Mouse (Mus musculus): ENCODE data around the gene Kif1c. TPM values are rescaled to one million over a fixed set of nuclear protein-coding genes. Genes with fewer than 3 reads are reported as not detected.

The Kif1c gene
- polyA plus RNA-seq, 1 experiment = 13.7 TPM

DNA sequence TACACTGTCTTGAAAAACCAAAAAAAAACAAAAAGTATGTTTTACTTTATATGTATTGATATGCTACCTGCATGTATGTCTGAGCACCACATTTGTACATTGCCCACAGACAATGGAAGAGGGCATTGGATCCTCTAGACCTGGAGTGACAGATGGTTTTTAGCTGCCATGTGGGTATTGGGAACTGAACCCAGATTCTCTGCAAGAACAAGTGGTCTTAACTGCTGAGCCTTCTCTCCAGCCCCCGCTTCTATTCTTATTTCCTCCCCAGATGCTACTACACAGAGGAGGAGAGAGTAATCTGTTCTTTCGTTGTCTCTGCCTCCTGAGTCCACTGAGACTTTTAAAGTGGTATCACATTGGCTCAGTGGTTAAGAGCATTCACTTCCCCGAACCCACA, 6.8 kb upstream of the Kif1c start:
- no peak overlapping the region for H3K4me3 ChIP-seq (replicated peaks; ENCODE audit: control insufficient read depth, low read depth, low read length)
- H3K4me1 ChIP-seq (ENCODE audit: control insufficient read depth, insufficient read depth, low read length) = no peaks in the 10 kb centered on the region
- no peak for TF ChIP-seq POLR2A (IDR thresholded peaks at IDR 0.05; ENCODE audit: borderline replicate concordance, control insufficient read depth, low read depth, low read length)
- no peak for TF ChIP-seq CTCF (IDR thresholded peaks at IDR 0.05; ENCODE audit: control insufficient read depth, insufficient read depth, low read length)
- WGBS = 69% methylated on average over 3 of the region's 3 CpGs
- H3K27ac ChIP-seq (ENCODE audit: control insufficient read depth, insufficient read depth, low read depth, low read length, poor library complexity) = no peak overlapping the region

DNA sequence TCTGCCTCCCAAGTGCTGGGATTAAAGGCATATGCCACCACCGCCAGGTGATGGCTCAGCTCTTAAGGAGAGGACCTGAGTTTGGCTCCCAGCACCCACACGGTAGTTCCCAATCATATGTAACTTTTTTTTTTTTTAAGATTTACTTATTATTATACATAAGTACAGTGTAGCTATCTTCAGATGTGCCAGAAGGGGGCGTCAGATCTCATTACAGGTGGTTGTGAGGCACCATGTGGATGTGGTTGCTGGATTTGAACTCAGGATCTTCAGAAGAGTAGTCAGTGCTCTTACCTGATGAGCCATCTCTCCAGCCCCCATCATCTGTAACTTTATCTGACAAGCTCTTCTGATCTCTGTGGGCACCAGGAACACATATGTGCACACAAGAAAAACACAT, 3.0 kb upstream of the Kif1c start:
- TF ChIP-seq CTCF (IDR thresholded peaks at IDR 0.05; ENCODE audit: control insufficient read depth, insufficient read depth, low read length) (no peak), POLR2A (IDR thresholded peaks at IDR 0.05; ENCODE audit: borderline replicate concordance, control insufficient read depth, low read depth, low read length) (no peak)

DNA sequence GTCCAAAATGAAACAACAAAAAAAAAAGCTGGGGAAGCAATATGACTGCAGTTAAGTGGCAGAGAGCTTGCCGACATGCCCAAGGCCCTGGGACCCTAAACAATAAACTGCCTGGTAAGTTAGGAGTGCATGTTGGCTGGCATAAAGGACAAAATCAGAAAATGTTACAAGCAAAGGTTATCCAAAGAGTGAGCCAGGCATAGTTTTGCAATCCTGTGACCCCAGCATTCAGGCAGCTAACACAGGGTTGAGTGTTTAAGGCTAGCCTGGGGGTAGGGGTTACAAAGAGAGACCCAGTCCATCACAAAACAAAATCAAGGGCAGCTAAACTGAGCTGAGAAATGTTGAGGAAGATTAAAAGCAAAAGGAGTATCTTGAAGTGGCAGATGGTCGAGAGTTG, 1.3 kb upstream of the Kif1c start:
- TF ChIP-seq POLR2A (IDR thresholded peaks at IDR 0.05; ENCODE audit: borderline replicate concordance, control insufficient read depth, low read depth, low read length) (no peak), CTCF (IDR thresholded peaks at IDR 0.05; ENCODE audit: control insufficient read depth, insufficient read depth, low read length) (no peak)
- Histone ChIP-seq H3K4me1 (ENCODE audit: control insufficient read depth, insufficient read depth, low read length) (no peaks in the 10 kb centered on the region; the same call in 1 of the 2 replicates), H3K27ac (ENCODE audit: control insufficient read depth, insufficient read depth, low read depth, low read length, poor library complexity) (no peak overlapping the region), H3K4me3 (replicated peaks; ENCODE audit: control insufficient read depth, low read depth, low read length) (no peak overlapping the region)
- 76% methylated on average over 2 of the region's 2 CpGs for WGBS

More for the DNA sequence above, 3.0 kb upstream of the Kif1c start:
- Histone ChIP-seq H3K4me3 (replicated peaks; ENCODE audit: control insufficient read depth, low read depth, low read length) (no peak overlapping the region), H3K27ac (ENCODE audit: control insufficient read depth, insufficient read depth, low read depth, low read length, poor library complexity) (no peak overlapping the region), H3K4me1 (ENCODE audit: control insufficient read depth, insufficient read depth, low read length) (no peaks in the 10 kb centered on the region; the same call in 1 of the 2 replicates)
- 64% methylated on average over 3 of the region's 3 CpGs for WGBS

DNA sequence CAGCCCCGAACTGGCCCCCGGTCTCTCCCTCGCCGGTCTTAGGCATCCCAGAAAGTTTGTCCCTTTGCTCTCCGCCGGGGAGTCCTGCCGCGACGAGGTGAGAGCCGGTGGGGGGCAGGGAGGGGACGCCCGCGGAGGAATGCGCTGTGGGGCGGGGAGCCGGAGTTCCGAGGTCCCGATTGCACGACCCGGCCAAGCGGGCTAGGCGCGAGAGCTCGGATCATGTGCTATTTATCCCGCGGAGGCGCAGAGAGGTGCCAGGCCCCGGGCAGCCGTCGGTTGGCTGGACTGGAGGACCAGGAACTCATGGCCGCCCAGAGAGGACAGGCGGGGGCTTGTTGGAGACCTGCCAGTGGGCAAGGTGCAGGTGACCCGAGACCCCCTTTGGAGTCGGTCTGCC, 265 bp downstream of the Kif1c start:
- Histone ChIP-seq H3K4me1 (ENCODE audit: control insufficient read depth, insufficient read depth, low read length) (no peaks in the 10 kb centered on the region; the same call in 1 of the 2 replicates), H3K27ac (ENCODE audit: control insufficient read depth, insufficient read depth, low read depth, low read length, poor library complexity) (peak overlapping the region; percentile 43; the same call in 1 of the 2 replicates), H3K4me3 (replicated peaks; ENCODE audit: control insufficient read depth, low read depth, low read length) (peak overlapping the region; percentile 75)
- TF ChIP-seq POLR2A (IDR thresholded peaks at IDR 0.05; ENCODE audit: borderline replicate concordance, control insufficient read depth, low read depth, low read length) (no peak), CTCF (IDR thresholded peaks at IDR 0.05; ENCODE audit: control insufficient read depth, insufficient read depth, low read length) (no peak)
- WGBS = under 1% methylated on average over 34 of the region's 34 CpGs

DNA sequence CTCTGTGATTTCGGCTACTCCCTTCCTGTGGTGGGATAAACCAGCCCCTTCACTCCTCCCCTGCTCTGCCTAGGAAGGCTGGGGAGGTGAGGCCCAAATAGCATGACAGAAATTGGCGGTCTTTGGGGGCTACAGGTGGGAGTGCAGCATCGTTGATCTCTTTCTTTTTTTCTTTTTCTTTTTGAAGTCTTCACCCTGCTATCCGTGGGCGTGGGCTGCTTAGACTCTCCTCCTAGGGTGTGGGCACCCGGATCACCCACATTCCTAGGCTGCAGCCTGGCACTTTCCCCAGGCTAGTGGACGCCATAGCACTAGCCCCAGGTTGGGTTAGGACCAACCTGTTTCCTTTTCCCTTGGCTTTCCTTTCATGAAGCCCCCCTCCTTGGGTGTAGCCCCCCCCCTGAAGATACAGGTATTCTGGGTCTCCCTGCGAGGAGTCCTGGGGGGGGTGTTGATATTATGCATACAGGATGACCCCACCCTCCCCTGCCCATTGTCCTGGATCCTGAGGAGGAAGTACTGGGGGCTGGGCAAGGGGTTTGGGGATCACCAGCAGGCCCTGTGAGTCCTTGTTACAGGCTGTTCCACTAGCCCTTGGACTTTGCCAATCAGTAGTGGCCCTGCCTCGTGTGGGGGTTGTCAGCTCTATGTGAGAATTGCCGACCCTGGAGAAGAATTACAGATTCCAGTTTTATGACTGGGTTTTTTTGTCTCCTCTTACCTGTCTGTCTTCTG, 1.0 kb downstream of the Kif1c start:
- no peaks in the 10 kb centered on the region; the same call in 1 of the 2 replicates for H3K4me1 ChIP-seq (ENCODE audit: control insufficient read depth, insufficient read depth, low read length)
- peak overlapping the region; percentile 75 for H3K4me3 ChIP-seq (replicated peaks; ENCODE audit: control insufficient read depth, low read depth, low read length)
- 52% methylated on average over 10 of the region's 10 CpGs for WGBS
- TF ChIP-seq CTCF (IDR thresholded peaks at IDR 0.05; ENCODE audit: control insufficient read depth, insufficient read depth, low read length) (no peak), POLR2A (IDR thresholded peaks at IDR 0.05; ENCODE audit: borderline replicate concordance, control insufficient read depth, low read depth, low read length) (no peak)
- no peak overlapping the region for H3K27ac ChIP-seq (ENCODE audit: control insufficient read depth, insufficient read depth, low read depth, low read length, poor library complexity)

DNA sequence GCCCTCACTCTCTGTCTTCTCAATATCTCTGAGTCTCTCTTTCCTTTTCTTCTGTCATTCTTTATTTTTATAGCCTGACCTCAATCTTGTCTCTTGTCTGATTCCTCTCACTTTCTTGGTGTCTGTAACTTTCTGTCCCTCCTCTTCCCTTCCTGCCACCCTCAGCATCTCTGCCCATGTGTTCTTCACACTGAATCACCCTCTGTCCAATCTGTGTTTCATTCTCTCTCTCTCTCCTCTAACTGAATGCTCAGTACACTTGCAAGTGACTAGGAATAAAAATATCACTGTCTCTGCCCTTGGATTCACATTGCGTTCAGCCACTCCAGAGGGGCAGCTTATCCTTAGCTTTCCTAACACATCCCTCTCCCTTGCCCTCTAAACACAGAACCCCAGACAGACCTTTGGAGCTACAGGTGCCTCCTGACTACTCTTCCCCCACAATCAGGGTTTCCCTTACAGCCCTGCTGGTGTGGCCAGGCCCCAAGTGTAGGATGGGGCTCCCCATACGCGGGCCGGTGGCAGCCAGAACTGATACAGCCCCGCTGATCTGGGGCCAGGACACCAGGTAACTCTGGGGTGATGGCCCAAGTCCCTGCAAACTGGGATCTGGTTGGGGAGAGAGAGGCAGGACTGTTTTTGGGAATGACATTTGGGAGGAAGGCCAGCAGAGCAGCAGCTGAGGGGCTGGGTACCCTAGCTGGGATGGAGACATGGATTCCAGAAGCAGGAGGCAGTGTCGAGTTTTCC, 1.8 kb downstream of the Kif1c start:
- TF ChIP-seq CTCF (IDR thresholded peaks at IDR 0.05; ENCODE audit: control insufficient read depth, insufficient read depth, low read length) (no peak), POLR2A (IDR thresholded peaks at IDR 0.05; ENCODE audit: borderline replicate concordance, control insufficient read depth, low read depth, low read length) (no peak)
- 92% methylated on average over 6 of the region's 6 CpGs for WGBS
- no peaks in the 10 kb centered on the region; the same call in 1 of the 2 replicates for H3K4me1 ChIP-seq (ENCODE audit: control insufficient read depth, insufficient read depth, low read length)
- H3K4me3 ChIP-seq (replicated peaks; ENCODE audit: control insufficient read depth, low read depth, low read length) = no peak overlapping the region
- no peak overlapping the region for H3K27ac ChIP-seq (ENCODE audit: control insufficient read depth, insufficient read depth, low read depth, low read length, poor library complexity)

DNA sequence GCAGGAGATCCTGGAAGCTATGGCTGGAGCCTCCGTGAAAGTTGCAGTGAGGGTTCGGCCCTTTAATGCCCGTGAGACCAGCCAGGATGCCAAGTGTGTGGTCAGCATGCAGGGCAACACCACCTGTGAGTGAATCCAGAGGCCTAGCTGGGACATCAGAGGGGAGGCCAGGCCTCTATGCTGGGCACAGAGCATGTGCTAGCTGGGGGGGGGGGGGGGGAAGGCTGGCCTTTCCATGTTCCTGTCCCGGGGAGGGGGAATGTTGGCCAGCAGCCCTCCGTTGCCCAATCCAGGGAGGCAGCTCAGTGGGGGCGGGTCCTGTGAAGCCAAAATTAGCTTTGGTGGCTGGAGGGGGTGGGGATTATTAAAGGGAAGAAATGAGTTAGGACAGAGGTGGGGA, 2.4 kb downstream of the Kif1c start:
- Histone ChIP-seq H3K27ac (ENCODE audit: control insufficient read depth, insufficient read depth, low read depth, low read length, poor library complexity) (no peak overlapping the region), H3K4me3 (replicated peaks; ENCODE audit: control insufficient read depth, low read depth, low read length) (no peak overlapping the region), H3K4me1 (ENCODE audit: control insufficient read depth, insufficient read depth, low read length) (no peaks in the 10 kb centered on the region; the same call in 1 of the 2 replicates)
- WGBS = 74% methylated on average over 6 of the region's 6 CpGs
- no peak for TF ChIP-seq POLR2A (IDR thresholded peaks at IDR 0.05; ENCODE audit: borderline replicate concordance, control insufficient read depth, low read depth, low read length)
- TF ChIP-seq CTCF (IDR thresholded peaks at IDR 0.05; ENCODE audit: control insufficient read depth, insufficient read depth, low read length) = no peak

DNA sequence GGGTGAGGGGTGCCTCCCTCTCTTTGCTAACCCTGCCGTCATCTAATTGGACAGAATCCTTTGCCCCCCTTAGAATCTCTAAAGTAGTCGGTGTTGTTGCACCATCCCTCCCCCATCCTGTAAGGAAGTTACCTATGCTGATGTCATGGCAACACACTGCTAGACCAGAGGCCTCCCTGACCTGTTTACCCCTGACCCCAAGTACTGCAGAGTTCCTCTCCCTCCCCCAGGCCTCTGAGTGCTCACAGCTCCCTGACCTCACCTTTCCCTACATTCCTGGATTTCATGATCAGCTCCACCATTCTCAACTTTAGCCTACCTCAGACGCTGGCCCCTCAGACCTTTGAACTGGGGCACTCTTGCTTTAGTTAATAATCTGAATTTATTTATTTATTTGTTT, 5.8 kb downstream of the Kif1c start:
- 64% methylated on average over 3 of the region's 3 CpGs for WGBS
- no peak overlapping the region for H3K27ac ChIP-seq (ENCODE audit: control insufficient read depth, insufficient read depth, low read depth, low read length, poor library complexity)
- no peaks in the 10 kb centered on the region; the same call in 1 of the 2 replicates for H3K4me1 ChIP-seq (ENCODE audit: control insufficient read depth, insufficient read depth, low read length)
- no peak overlapping the region for H3K4me3 ChIP-seq (replicated peaks; ENCODE audit: control insufficient read depth, low read depth, low read length)
- no peak for TF ChIP-seq POLR2A (IDR thresholded peaks at IDR 0.05; ENCODE audit: borderline replicate concordance, control insufficient read depth, low read depth, low read length)
